Mouse (Mus musculus): ENCODE results near the gene Hist1h4d. TPM values are rescaled to one million over a fixed set of nuclear protein-coding genes. Genes with fewer than 3 reads are reported as not detected.
"Not testable (repeated sequence)": the region's sequence is repeated elsewhere in the genome, so short reads cannot be mapped to it uniquely, and the experiment has no call there.

Hist1h4d gene
- polyA plus RNA-seq, 1 experiment from 2014 or later, result 86.2 TPM

DNA sequence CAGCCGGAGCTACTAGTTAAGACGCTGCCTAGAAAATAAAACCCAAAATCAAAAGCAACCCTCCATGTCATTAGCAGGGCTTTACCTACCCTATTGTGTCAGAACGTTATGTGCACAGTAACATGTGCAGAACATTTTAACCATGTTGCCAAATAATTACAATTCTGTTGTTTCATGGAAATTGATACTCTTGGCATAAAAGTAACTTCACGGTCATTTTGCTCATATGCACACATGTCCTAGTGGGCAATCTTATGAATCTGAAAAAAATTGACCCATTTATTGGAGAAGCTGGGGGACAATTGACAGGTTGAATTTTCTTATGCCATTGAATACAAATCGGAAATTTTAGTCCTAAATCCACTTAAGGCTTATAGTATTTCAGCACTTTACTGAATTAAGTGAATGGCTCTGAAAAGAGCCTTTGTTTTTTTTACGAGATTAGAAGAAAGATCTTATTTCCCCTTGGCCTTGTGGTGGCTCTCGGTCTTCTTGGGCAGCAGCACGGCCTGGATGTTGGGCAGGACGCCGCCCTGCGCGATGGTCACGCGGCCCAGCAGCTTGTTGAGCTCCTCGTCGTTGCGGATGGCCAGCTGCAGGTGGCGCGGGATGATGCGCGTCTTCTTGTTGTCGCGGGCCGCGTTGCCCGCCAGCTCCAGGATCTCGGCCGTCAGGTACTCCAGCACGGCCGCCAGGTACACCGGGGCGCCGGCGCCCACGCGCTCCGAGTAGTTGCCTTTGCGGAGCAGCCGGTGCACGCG is 11.0 kb upstream of the Hist1h4d start:
- WGBS, result under 1% methylated on average over 25 of the region's 41 CpGs
- peak overlapping the region; percentile 96 for H3K27ac ChIP-seq (replicated peaks)
- ATAC-seq (ENCODE audit: insufficient number of reproducible peaks, low FRiP score, low TSS enrichment, low read depth), result peak; percentile 5; the same call in 1 of the 2 replicates

DNA sequence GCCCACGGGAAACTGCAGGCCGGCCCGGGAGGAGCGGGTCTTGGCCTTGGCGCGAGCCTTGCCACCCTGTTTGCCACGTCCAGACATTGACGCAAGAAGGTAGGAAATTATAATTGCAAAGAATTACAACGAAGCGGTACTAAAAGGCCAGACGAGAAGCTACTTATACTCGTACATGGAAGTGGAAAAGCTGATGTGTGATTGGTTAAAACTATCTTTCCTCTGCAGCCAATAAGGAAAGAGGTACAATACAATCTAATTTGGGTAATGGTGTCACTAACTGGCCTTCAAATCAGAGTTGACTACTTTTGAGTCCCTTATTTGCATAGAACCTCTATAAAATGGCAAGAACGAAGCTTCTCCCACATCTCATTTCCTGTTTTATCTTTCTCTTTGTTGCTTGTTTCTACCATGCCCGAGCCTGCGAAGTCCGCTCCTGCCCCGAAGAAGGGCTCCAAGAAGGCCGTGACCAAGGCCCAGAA is 10.3 kb upstream of the Hist1h4d start, which contains the start of the genes Hist1h2ae and Hist1h2bg:
Gene Hist1h2ae, minus strand, starts transcription at position 199 of the 482 bp plus-strand sequence.
Gene Hist1h2bg, plus strand, starts transcription at position 375 of the 482 bp plus-strand sequence.
- 0% methylated on average over 18 of the region's 18 CpGs for WGBS
- ATAC-seq (ENCODE audit: insufficient number of reproducible peaks, low FRiP score, low TSS enrichment, low read depth), result peak; percentile 90
- Histone ChIP-seq H3K9ac (peak within 1 kb of the TSS; percentile 47), H3K4me1 (peaks cover 17% of the 10 kb centered on the region), H3K27me3 (no peaks in the 10 kb centered on the region), H3K4me3 (replicated peaks) (peak within 1 kb of the TSS; percentile 49), H3K27ac (replicated peaks) (peak within 1 kb of the TSS; percentile 96), H3K4me2 (replicated peaks) (peak within 1 kb of the TSS; percentile 59), H3K36me3 (no peaks in the 10 kb centered on the region), H3K9me3 (replicated peaks) (no peaks in the 10 kb centered on the region)

More for the DNA sequence above, 11.0 kb upstream of the Hist1h4d start:
- peaks cover 17% of the 10 kb centered on the region for H3K4me1 ChIP-seq
- peak overlapping the region; percentile 59 for H3K4me2 ChIP-seq (replicated peaks)
- H3K9ac ChIP-seq, result peak overlapping the region; percentile 26; the same call in 1 of the 2 replicates
- H3K4me3 ChIP-seq (replicated peaks), result peak overlapping the region; percentile 49
- not testable (repeated sequence) for H3K27me3 ChIP-seq; H3K36me3 ChIP-seq; H3K9me3 ChIP-seq (replicated peaks)

DNA sequence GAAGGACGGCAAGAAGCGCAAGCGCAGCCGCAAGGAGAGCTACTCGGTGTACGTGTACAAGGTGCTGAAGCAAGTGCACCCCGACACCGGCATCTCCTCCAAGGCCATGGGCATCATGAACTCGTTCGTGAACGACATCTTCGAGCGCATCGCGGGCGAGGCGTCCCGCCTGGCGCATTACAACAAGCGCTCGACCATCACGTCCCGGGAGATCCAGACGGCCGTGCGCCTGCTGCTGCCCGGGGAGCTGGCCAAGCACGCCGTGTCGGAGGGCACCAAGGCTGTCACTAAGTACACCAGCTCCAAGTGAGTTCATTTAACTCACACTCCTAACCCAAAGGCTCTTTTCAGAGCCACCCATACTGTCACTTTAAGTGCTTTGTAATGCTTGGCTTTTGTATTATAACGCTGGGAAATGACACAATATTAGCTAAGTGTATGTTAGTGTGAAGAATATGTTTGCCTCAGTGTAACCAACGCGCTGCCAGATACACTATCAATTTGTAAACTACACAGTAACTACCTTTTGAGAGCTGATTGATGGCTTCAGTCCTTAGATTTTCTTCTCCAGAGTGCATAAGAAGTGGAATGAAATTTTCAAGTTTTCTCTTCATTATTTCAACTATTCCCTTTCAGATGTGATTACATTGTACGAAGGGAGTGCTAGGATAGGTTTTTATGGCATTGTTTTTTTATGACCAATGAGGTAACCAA is 9.7 kb upstream of the Hist1h4d start:
- ATAC-seq (ENCODE audit: insufficient number of reproducible peaks, low FRiP score, low TSS enrichment, low read depth); H3K27me3 ChIP-seq; H3K36me3 ChIP-seq; H3K9me3 ChIP-seq (replicated peaks): not testable (repeated sequence)
- Histone ChIP-seq H3K9ac (peak overlapping the region; percentile 47), H3K4me3 (replicated peaks) (peak overlapping the region; percentile 49), H3K4me2 (replicated peaks) (peak overlapping the region; percentile 59), H3K4me1 (peaks cover 21% of the 10 kb centered on the region), H3K27ac (replicated peaks) (peak overlapping the region; percentile 96)
- WGBS, result under 1% methylated on average over 17 of the region's 34 CpGs

DNA sequence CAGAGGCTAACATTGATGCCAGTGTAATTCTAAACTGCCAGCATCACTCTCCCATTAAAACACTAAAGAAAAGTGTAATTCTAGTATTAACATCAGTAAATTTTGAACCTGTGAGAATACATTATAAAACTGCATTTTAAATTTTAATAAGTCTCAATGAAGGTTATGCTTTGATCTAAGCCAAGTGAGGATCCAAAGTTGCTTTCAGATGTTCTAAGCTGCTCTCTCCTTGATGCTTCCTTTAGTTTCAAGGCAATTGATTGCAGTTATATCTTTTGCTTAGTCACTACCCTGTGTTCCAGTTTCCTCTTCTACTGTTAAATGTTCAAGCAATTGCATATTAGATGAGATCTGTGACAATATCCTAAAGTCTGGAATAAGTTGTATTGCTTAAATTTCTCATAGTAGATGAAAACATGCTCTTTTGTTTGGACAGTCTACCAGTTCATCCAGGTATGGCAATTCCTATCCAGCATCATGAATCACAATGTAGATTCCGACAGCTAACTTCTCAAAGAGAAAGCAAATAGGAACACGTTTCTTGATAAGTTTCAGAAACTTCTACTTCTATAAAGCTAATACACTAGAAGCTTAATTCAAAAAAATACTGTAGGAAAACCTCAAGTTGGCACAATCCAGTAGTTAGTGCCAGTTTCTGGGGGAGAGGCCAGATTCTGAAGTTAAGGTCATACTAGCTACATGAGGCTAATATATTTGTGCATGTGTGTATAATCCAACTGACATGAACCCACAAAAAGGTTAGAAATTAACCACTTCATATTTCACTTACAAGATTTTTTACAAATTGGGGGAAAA is 9.0 kb upstream of the Hist1h4d start:
- Histone ChIP-seq H3K27me3 (no peaks in the 10 kb centered on the region), H3K36me3 (no peaks in the 10 kb centered on the region), H3K9ac (peak overlapping the region; percentile 47), H3K4me2 (replicated peaks) (peak overlapping the region; percentile 59), H3K4me1 (peaks cover 29% of the 10 kb centered on the region), H3K4me3 (replicated peaks) (peak overlapping the region; percentile 49), H3K27ac (replicated peaks) (peak overlapping the region; percentile 96; the same call in 1 of the 2 replicates), H3K9me3 (replicated peaks) (no peaks in the 10 kb centered on the region)
- ATAC-seq (ENCODE audit: insufficient number of reproducible peaks, low FRiP score, low TSS enrichment, low read depth), result no peak
- 26% methylated on average over 2 of the region's 2 CpGs for WGBS

DNA sequence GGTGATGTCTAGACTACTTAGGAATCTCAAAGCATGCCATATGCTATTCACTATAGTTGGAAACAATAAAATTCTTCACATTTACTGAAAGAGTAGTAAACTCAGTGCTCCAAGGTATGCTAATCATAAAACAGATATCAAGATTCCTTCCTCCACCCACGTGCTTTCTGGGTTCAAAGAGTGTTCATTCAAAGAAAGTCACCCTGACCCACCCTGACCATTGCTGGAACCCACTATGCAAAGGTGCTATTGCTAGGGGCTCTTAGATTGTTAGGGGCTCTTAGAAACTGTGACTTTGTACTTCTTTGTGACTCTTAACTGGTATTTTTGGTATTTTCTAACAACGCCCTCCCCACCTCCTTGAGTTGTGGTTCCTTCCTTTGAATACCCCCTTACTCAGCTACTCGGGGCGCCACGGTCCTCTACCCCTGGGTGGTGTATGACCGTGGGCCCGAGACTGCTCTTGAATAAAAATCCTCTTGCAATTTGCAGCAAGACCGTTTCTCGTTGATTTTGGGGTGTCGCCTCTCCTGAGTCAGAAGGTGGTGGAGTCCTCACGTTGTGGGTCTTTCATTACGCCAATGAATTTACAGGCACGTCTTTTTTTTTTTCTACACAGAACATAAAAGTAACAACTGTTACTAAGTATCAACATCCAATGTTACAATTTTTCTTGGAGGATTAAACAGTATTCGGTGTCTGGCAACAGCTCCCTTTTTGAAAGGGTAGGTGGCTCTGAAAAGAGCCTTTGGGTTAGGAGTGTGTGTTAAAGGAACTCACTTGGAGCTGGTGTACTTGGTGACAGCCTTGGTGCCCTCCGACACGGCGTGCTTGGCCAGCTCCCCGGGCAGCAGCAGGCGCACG is 8.1 kb upstream of the Hist1h4d start:
- not testable (repeated sequence) for H3K9me3 ChIP-seq (replicated peaks); ATAC-seq (ENCODE audit: insufficient number of reproducible peaks, low FRiP score, low TSS enrichment, low read depth); H3K36me3 ChIP-seq; H3K27me3 ChIP-seq
- Histone ChIP-seq H3K9ac (peak overlapping the region; percentile 40), H3K27ac (replicated peaks) (peak overlapping the region; percentile 96), H3K4me3 (replicated peaks) (peak overlapping the region; percentile 49), H3K4me2 (replicated peaks) (peak overlapping the region; percentile 59), H3K4me1 (peaks cover 29% of the 10 kb centered on the region)
- WGBS, result 6% methylated on average over 19 of the region's 20 CpGs

DNA sequence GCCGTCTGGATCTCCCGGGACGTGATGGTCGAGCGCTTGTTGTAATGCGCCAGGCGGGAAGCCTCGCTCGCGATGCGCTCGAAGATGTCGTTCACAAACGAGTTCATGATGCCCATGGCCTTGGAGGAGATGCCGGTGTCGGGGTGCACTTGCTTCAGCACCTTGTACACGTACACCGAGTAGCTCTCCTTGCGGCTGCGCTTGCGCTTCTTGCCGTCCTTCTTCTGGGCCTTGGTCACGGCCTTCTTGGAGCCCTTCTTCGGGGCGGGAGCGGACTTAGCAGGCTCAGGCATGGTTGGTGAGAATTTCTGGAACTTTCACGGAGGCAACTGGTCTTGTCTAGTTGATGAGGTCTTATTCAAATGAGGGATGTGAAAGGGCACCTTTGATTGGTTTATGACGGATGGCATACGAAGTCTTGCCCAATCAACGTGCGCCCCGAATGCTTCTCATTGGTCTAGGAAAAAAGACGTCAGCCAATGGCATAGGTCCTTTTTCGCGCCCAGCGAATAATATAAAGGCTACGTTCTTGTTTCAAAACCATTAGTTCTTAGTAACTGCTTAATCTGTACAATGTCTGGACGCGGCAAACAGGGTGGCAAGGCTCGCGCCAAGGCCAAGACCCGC is 7.4 kb upstream of the Hist1h4d start, which contains the start of the genes Hist1h2bf and Hist1h2ad:
Gene Hist1h2bf, minus strand, starts transcription at position 299 of the 627 bp plus-strand sequence.
Gene Hist1h2ad, plus strand, starts transcription at position 484 of the 627 bp plus-strand sequence.
- WGBS, result under 1% methylated on average over 42 of the region's 42 CpGs
- Histone ChIP-seq H3K9ac (peak within 1 kb of the TSS; percentile 40), H3K4me1 (peaks cover 29% of the 10 kb centered on the region), H3K4me2 (replicated peaks) (peak within 1 kb of the TSS; percentile 67), H3K4me3 (replicated peaks) (peak within 1 kb of the TSS; percentile 49), H3K27ac (replicated peaks) (peak within 1 kb of the TSS; percentile 96)
- not testable (repeated sequence) for H3K27me3 ChIP-seq; H3K36me3 ChIP-seq; H3K9me3 ChIP-seq (replicated peaks)
- ATAC-seq (ENCODE audit: insufficient number of reproducible peaks, low FRiP score, low TSS enrichment, low read depth), result peak; percentile 90

DNA sequence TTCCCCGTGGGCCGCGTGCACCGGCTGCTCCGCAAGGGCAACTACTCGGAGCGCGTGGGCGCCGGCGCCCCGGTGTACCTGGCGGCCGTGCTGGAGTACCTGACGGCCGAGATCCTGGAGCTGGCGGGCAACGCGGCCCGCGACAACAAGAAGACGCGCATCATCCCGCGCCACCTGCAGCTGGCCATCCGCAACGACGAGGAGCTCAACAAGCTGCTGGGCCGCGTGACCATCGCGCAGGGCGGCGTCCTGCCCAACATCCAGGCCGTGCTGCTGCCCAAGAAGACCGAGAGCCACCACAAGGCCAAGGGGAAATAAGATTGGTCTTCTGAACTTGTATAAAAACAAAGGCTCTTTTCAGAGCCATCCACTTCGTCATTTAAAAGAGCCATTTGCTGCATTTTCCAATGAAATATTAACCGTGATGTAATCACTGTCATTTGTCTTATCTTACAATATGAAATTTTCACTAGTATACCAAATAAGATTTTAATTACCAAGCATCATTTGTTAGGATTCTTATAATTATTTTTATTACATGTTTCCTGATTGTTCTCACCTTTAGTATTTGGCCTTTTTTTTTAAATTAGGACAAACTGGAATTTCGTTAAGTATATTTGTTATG is 6.7 kb upstream of the Hist1h4d start:
- H3K4me2 ChIP-seq (replicated peaks), result peak overlapping the region; percentile 67
- not testable (repeated sequence) for H3K27me3 ChIP-seq; ATAC-seq (ENCODE audit: insufficient number of reproducible peaks, low FRiP score, low TSS enrichment, low read depth); H3K36me3 ChIP-seq; H3K9me3 ChIP-seq (replicated peaks); H3K9ac ChIP-seq
- H3K4me3 ChIP-seq (replicated peaks), result peak overlapping the region; percentile 49
- 0% methylated on average over 5 of the region's 39 CpGs for WGBS
- peak overlapping the region; percentile 96 for H3K27ac ChIP-seq (replicated peaks)
- H3K4me1 ChIP-seq, result peaks cover 29% of the 10 kb centered on the region

DNA sequence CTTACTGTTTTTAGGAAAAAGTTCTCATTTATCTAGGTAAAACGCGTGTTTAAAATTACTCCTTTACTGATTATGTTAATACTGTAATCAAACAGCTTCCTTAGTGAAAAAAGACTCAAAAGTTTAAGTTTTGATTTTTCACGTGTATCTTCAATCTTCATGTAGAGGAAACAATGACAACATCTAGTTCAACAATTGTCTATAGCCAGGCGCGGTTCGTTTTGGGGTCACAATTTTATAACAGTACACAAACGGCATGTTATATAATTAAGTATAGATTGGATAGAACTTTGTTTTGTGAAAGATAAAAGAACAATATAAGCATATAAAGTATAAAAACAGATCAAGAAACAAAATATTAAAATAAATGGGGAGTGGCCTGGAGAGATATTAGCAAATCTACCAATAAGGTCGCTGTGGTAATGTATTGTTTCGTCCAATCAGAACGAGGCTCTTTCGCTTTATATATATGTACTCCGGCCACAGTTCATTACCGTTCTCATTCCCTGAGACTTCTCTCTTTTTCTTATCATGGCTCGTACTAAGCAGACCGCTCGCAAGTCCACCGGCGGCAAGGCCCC is 6.0 kb upstream of the Hist1h4d start, which contains the start of gene Hist1h3d:
Gene Hist1h3d, plus strand, starts transcription at position 493 of the 581 bp plus-strand sequence.
- H3K9me3 ChIP-seq (replicated peaks), result no peaks in the 10 kb centered on the region
- peak within 1 kb of the TSS; percentile 44; the same call in 1 of the 2 replicates for H3K9ac ChIP-seq
- H3K27ac ChIP-seq (replicated peaks), result peak within 1 kb of the TSS; percentile 84
- H3K4me2 ChIP-seq (replicated peaks), result peak within 1 kb of the TSS; percentile 67
- H3K27me3 ChIP-seq, result no peaks in the 10 kb centered on the region
- H3K4me3 ChIP-seq (replicated peaks), result peak within 1 kb of the TSS; percentile 46
- H3K36me3 ChIP-seq, result no peaks in the 10 kb centered on the region
- WGBS, result under 1% methylated on average over 18 of the region's 18 CpGs
- H3K4me1 ChIP-seq, result peaks cover 26% of the 10 kb centered on the region
- peak; percentile 55 for ATAC-seq (ENCODE audit: insufficient number of reproducible peaks, low FRiP score, low TSS enrichment, low read depth)

DNA sequence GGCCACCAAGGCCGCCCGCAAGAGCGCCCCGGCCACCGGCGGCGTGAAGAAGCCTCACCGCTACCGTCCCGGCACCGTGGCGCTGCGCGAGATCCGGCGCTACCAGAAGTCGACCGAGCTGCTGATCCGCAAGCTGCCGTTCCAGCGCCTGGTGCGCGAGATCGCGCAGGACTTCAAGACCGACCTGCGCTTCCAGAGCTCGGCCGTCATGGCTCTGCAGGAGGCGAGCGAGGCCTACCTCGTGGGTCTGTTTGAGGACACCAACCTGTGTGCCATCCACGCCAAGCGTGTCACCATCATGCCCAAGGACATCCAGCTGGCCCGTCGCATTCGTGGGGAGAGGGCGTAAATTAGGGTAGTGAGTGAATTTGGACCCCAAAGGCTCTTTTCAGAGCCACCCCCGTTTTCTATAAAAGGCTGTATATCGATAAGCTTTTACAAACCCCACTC is 5.5 kb upstream of the Hist1h4d start:
- H3K36me3 ChIP-seq; H3K9me3 ChIP-seq (replicated peaks); H3K27me3 ChIP-seq; ATAC-seq (ENCODE audit: insufficient number of reproducible peaks, low FRiP score, low TSS enrichment, low read depth): not testable (repeated sequence)
- Histone ChIP-seq H3K4me1 (peaks cover 28% of the 10 kb centered on the region), H3K9ac (peak overlapping the region; percentile 44; the same call in 1 of the 2 replicates), H3K27ac (replicated peaks) (peak overlapping the region; percentile 84), H3K4me3 (replicated peaks) (peak overlapping the region; percentile 46), H3K4me2 (replicated peaks) (peak overlapping the region; percentile 67)
- under 1% methylated on average over 11 of the region's 40 CpGs for WGBS

All from embryonic facial prominence, embryonic 15.5 days (tissue).